Mouse (Mus musculus) kidney, embryonic 16.5 days (tissue): Measurements from ENCODE around the gene Kras. TPM values are rescaled to one million over a fixed set of nuclear protein-coding genes. Genes with fewer than 3 reads are reported as not detected.

Experiments used
- ATAC-seq: fragments of 200-750 bp; cut with Nextera tagmentation; 2 replicates; pipeline ENCODE4 v1.8.0; 2017; ENCODE audit warnings: moderate TSS enrichment; ENCODE audit not compliant: low FRiP score, low TSS enrichment
- H3K27ac ChIP-seq: fragments of 300-500 bp; sonication (generic); 2 replicates; pipeline ENCODE4 v1.5.1; 2014; ENCODE audit warnings: low read length
- H3K27me3 ChIP-seq: fragments of 300-500 bp; sonication (generic); 2 replicates; pipeline ENCODE4 v1.6.1; 2014; ENCODE audit warnings: low read length, control low read depth, mixed read lengths; ENCODE audit not compliant: insufficient read depth
- H3K36me3 ChIP-seq: fragments of 300-500 bp; sonication (generic); 2 replicates; pipeline ENCODE4 v1.6.1; 2014; ENCODE audit warnings: low read length, control low read depth, mixed read lengths; ENCODE audit not compliant: insufficient read depth
- H3K4me1 ChIP-seq: fragments of 300-500 bp; sonication (generic); 2 replicates; pipeline ENCODE4 v1.6.1; 2014; ENCODE audit warnings: low read length, control low read depth, mixed read lengths; ENCODE audit not compliant: insufficient read depth
- H3K4me2 ChIP-seq: fragments of 300-500 bp; sonication (generic); replicated peaks from 2 replicates; pipeline ENCODE4 v1.6.1; 2014; ENCODE audit warnings: low read depth, low read length
- H3K4me3 ChIP-seq: fragments of 300-500 bp; sonication (generic); 2 replicates; pipeline ENCODE4 v1.5.1; 2014; ENCODE audit warnings: mild to moderate bottlenecking, low read length
- H3K9ac ChIP-seq: fragments of 300-500 bp; sonication (generic); replicated peaks from 2 replicates; pipeline ENCODE4 v1.6.1; 2014; ENCODE audit warnings: low read length
- H3K9me3 ChIP-seq: fragments of 300-500 bp; sonication (generic); 2 replicates; pipeline ENCODE4 v1.6.1; 2016; ENCODE audit warnings: low read length, control low read depth
- WGBS: fragments of 180-500 bp; shearing (Covaris S2); extraction: QIAGEN DNeasy Blood & Tissue Kit; methylation state at CpG from one replicate; pipeline ENCODE4 v1.1.7; 2014; 5-methylcytosine and 5-hydroxymethylcytosine counted together
- polyA plus RNA-seq: library from polyadenylated mRNA; unstranded; fragments of >200 nt; fragmentation: Nextera tagmentation; extraction: Ambion mirVana; gene quantifications from 2 replicates; pipeline ENCODE4 v1.2.1, GENCODE M21; 2015

The Kras gene
- polyA plus RNA-seq, 1 experiment from 2014 or later = 68.9 TPM

DNA sequence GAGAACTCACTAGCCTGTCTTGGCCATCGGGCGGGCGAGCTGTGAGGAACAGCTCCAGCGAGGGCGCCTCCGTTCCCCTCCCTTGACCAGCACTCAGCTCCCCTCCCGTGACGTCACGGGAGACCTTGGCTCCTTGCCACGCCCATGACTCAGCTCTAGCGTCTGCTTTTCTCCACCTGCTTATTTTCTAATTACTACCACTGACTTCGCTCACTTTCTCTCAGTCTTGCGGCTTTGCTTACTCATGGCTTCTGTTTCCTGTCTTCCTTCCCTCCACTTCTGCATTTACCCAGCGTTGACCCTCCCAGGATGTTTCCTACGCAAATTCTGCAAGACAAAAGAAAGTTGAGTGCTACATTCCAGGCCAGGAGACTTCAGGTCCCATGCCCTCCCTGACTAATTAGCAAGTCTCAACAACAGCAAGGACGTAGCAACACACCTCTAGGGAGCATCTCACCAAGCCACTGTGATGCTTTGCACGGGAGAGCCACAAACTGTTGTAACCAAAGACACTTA lies 26.3 kb upstream of the Kras start:
- Histone ChIP-seq H3K9me3 (no peaks in the 10 kb centered on the region), H3K4me2 (peak overlapping the region; percentile 50), H3K9ac (no peak overlapping the region), H3K27ac (no peak overlapping the region), H3K36me3 (no peaks in the 10 kb centered on the region), H3K27me3 (no peaks in the 10 kb centered on the region), H3K4me1 (peaks cover 9% of the 10 kb centered on the region), H3K4me3 (peak overlapping the region; percentile 28)
- WGBS = under 1% methylated on average over 17 of the region's 17 CpGs
- ATAC-seq = peak; percentile 83

DNA sequence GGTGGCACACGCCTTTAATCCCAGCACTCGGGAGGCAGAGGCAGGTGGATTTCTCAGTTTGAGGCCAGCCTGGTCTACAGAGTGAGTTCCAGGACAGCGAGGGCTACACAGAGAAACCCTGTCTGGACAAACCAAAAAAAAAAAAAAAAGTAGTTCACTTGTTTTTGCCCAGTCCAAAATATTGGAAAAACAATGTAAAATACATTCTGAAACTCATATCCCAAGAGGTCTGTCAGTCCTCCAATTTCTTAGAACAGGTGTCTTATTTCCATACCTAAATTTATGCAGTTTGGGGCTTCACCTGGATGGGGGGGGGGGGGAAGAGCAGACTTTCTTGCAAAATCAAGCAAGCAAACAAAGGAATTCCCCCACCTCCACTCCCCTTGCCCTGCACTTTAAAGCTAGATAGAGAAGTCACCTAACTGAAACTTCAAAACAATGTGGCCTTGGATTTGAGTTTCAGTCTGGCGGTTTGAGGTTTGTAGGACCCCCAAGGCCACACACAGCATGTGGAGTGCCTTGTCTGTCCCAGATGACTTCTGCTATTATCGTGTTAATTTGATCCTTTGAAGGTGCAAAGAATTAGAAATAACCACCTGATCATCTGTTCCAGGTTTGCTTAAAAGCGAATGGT lies 25.7 kb upstream of the Kras start:
- Histone ChIP-seq H3K27me3 (no peaks in the 10 kb centered on the region), H3K9ac (no peak overlapping the region), H3K4me1 (peaks cover 9% of the 10 kb centered on the region), H3K9me3 (no peaks in the 10 kb centered on the region), H3K36me3 (no peaks in the 10 kb centered on the region), H3K4me3 (peak overlapping the region; percentile 28), H3K27ac (no peak overlapping the region), H3K4me2 (peak overlapping the region; percentile 50)
- WGBS = 53% methylated on average over 6 of the region's 6 CpGs
- ATAC-seq = no peak

DNA sequence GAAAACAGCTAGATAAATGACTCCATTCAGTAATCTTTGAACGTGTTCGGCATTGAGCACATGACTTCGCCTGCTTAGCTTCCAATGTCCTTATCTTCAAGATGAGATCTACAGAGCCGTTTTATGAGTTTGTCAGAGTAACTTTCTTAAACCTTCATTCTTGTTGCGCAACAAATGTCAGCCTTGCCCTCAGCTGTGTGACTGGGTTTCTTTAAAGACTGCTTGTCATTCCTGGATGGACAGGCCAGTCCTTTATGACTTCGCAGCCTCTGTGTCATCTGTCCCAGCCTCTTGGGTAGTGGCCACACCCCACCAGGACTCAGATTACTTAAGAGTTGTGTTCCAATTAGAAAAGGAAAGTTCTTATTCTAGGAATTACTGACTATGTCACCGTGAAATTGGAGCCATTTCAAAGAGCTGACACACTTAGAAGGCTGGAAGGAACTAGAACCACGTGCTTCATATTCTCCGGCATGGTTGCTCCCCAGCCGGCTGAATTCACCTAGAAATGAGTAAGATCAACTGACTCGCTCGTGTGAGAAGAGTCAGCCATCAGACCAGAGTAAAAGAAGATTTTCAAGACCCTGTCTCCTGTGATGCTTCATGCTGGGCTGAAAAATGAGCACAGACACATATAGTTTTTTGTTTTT lies 24.1 kb upstream of the Kras start:
- H3K4me2 ChIP-seq = no peak overlapping the region
- H3K27ac ChIP-seq = no peak overlapping the region
- H3K9me3 ChIP-seq = no peaks in the 10 kb centered on the region
- ATAC-seq = no peak
- H3K4me3 ChIP-seq = no peak overlapping the region
- no peaks in the 10 kb centered on the region for H3K36me3 ChIP-seq
- peaks cover 9% of the 10 kb centered on the region for H3K4me1 ChIP-seq
- no peak overlapping the region for H3K9ac ChIP-seq
- 65% methylated on average over 12 of the region's 12 CpGs for WGBS
- no peaks in the 10 kb centered on the region for H3K27me3 ChIP-seq

DNA sequence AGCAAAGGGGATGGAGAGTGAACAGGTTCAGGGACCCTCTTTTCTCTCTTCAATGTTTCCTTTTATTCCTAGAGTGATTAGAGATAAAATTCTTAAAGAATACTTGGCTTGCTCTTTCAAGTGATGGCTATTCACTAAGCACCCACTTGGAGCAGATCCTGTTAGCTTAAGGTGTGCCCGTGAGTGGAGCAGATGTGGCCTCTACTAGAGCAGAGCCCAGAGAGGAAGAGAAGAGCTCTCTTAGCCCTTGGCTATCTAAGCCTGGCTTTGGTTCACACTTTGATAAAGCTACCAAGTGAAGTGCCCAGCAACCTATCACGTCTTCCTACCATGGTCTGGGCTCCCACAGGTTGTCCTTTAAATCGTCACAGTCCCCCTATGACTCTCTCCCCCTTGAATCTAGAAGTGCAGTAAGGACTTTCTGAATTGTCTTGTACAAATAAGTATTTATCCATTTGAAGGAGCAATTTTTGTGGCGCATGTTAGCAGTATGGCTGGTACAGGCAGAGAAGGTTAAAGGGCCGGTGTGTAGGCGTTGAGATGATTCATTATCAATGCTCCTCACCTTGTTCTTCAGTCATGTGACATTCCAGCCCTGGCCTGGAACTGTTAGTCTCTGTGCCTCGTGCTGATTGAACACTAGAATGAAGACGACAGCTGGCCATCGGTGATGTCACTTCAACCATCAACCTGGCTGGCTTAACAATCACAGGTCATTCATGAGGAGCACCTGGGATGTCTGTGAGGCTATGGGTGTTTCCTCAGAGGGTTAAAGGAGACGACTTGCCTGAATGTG lies 22.3 kb upstream of the Kras start:
- H3K4me3 ChIP-seq = no peak overlapping the region
- no peaks in the 10 kb centered on the region for H3K9me3 ChIP-seq
- H3K27ac ChIP-seq = no peak overlapping the region
- no peak overlapping the region for H3K4me2 ChIP-seq
- no peaks in the 10 kb centered on the region for H3K27me3 ChIP-seq
- 78% methylated on average over 10 of the region's 10 CpGs for WGBS
- ATAC-seq = no peak
- H3K4me1 ChIP-seq = peaks cover 9% of the 10 kb centered on the region
- H3K36me3 ChIP-seq = no peaks in the 10 kb centered on the region
- no peak overlapping the region for H3K9ac ChIP-seq

DNA sequence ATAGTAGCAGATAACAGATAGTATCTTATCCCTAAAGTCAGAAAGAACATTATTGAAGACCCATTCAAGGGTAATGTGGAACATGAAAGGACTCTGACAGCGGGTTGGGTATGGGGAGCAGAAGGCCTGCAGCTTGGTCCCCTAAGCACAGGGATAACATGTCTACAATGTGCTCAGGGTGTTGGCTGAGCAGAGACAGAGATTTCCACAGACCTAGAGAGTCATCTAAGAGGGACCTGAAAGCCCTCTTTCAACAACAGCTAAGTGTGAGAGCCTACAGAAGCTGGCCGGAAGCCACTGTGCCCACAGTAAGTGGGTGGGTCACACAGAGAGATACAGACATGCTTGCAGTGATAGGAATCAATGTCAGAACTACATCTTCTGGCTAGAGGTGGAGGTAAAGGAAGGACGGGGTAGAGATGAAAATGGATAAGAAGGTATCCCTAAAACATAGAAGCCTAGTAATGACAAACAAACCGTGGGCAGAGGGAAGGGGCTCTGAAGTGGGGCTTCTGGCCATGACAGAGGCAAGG lies 19.3 kb upstream of the Kras start:
- H3K36me3 ChIP-seq = no peaks in the 10 kb centered on the region
- H3K27me3 ChIP-seq = no peaks in the 10 kb centered on the region
- no peaks in the 10 kb centered on the region for H3K9me3 ChIP-seq
- H3K4me1 ChIP-seq = no peaks in the 10 kb centered on the region
- ATAC-seq = no peak
- 86% methylated on average over 4 of the region's 4 CpGs for WGBS
- H3K9ac ChIP-seq = no peak overlapping the region
- H3K4me3 ChIP-seq = no peak overlapping the region
- no peak overlapping the region for H3K27ac ChIP-seq
- H3K4me2 ChIP-seq = no peak overlapping the region

DNA sequence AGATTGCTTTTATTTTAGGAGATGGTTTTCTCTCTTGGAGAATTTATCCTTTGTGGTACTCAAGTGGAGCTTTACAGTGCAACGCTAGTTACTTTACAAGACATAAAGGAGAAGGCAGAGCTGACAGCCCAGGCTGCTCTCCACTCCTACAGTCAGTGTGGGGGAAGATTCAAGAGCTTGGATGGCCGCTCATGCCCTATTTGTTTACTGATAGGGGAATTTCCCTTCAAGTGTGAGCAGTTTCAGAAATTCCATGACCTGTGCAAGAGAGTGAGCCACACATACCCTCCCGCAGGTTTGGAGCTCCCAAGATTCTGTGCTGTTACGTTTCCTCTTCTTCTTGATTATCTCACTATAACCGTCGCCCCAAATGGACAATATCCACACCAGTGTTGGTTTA lies 17.7 kb upstream of the Kras start:
- Histone ChIP-seq H3K4me3 (no peak overlapping the region), H3K27me3 (no peaks in the 10 kb centered on the region), H3K9me3 (no peaks in the 10 kb centered on the region), H3K27ac (no peak overlapping the region), H3K4me2 (no peak overlapping the region), H3K4me1 (no peaks in the 10 kb centered on the region), H3K9ac (no peak overlapping the region), H3K36me3 (no peaks in the 10 kb centered on the region)
- ATAC-seq = no peak
- WGBS = 73% methylated on average over 6 of the region's 6 CpGs

DNA sequence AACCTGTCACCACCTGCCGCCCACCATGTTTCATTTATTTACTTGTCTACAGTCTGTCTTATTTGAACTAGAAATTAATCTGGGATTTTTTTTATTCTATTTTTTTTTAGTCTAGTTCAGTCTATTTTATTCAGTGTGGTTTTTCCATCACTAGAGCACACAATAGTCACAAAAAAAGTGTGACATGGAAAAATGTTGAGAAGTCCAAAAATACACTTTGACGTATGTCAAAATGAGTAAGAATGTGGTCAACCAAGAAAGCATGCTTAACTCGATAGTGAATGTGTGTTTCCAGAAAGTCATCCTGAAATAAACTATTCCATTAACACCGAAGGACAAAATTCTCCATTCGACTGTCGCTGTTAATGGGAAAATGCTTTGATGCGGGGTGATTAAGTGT lies 12.3 kb upstream of the Kras start:
- ATAC-seq = no peak
- H3K4me2 ChIP-seq = no peak overlapping the region
- H3K9ac ChIP-seq = no peak overlapping the region
- no peaks in the 10 kb centered on the region for H3K36me3 ChIP-seq
- H3K9me3 ChIP-seq = no peaks in the 10 kb centered on the region
- H3K4me1 ChIP-seq = no peaks in the 10 kb centered on the region
- H3K27ac ChIP-seq = no peak overlapping the region
- no peak overlapping the region for H3K4me3 ChIP-seq
- H3K27me3 ChIP-seq = no peaks in the 10 kb centered on the region
- 88% methylated on average over 7 of the region's 7 CpGs for WGBS

DNA sequence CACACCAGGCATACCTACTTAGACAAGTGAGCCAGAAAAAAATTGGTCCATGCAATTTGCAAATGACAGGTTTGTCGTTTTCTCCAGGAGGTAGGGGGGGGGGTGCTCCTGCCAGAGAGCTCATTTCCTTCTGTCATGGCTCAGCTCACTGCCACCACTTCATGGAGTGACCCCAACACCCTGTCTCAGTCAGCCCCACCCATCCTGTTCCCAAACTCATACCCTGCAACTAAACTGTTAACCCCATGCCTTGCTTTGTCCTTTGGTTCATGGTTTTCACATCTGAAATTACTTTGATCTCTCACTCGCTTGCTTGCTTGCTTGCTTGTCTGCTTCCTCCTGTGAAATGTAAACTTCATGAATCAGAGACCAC lies 6.6 kb upstream of the Kras start:
- no peak for ATAC-seq
- 19% methylated on average over 2 of the region's 2 CpGs for WGBS
- Histone ChIP-seq H3K4me2 (no peak overlapping the region), H3K27ac (no peak overlapping the region), H3K27me3 (no peaks in the 10 kb centered on the region), H3K9ac (no peak overlapping the region), H3K4me3 (no peak overlapping the region), H3K4me1 (0 out of 2 replicates have a peak, but pooled peaks cover 5% of the 10 kb centered on the region), H3K9me3 (no peaks in the 10 kb centered on the region), H3K36me3 (no peaks in the 10 kb centered on the region)

DNA sequence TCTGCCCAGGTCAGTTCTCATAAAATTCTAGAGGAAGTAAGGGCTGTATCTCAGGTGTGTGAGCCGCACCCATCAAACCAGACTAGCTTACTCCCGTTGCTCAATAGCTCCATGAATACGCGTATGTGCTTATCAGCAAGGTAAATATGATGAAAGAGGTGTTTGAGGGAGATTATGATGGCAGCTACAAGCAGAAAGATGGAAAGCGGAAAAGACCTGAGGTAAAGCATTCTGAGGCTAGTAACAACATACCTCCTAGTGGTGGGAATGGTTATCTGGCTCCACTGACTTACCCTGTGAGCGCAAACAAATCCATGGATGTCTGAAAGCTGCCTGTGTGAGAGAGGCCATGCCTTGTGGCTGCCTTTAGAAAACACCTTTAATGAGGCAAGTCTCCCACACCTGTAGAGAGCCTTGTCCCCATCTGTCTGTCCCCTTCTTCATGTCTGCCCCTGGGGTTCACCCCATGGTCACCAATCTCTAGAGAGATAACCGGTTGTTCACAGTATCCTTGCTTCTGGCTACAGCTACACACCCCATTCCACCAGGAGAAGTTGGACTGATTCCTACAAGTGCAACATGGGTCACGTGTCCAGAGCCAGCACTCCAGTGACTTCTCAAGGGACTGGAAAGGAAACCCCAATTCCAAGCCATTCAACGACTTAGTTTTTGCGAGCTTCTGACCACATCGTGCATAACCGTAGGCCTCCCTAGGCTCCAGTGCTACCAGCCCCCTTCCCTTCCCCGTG lies 6.1 kb upstream of the Kras start:
- no peaks in the 10 kb centered on the region for H3K36me3 ChIP-seq
- no peak overlapping the region for H3K4me2 ChIP-seq
- no peak overlapping the region for H3K4me3 ChIP-seq
- no peak overlapping the region for H3K27ac ChIP-seq
- no peak overlapping the region for H3K9ac ChIP-seq
- ATAC-seq = 0 out of 2 replicates have a peak, but pooled peaks have one; percentile 20
- H3K4me1 ChIP-seq = 0 out of 2 replicates have a peak, but pooled peaks cover 6% of the 10 kb centered on the region
- no peaks in the 10 kb centered on the region for H3K9me3 ChIP-seq
- 66% methylated on average over 13 of the region's 13 CpGs for WGBS
- H3K27me3 ChIP-seq = no peaks in the 10 kb centered on the region
